Mouse (Mus musculus) cerebellum, adult 2 months (tissue): Measurements from ENCODE around the gene Pik3r2.

ENCODE experiments used
- CTCF ChIP-seq: fragments of 200-500 bp; IDR thresholded peaks from 2 replicates; pipeline ENCODE4 v1.5.1; 2011; ENCODE audit warnings: low read depth, mild to moderate bottlenecking, control low read depth, low read length, moderate library complexity, borderline replicate concordance; ENCODE audit not compliant: insufficient read depth
- POLR2A ChIP-seq: fragments of 200-500 bp; IDR thresholded peaks from 2 replicates; pipeline ENCODE4 v1.6.1; 2011; ENCODE audit warnings: low read length, control low read depth, borderline replicate concordance; ENCODE audit not compliant: insufficient read depth

DNA sequence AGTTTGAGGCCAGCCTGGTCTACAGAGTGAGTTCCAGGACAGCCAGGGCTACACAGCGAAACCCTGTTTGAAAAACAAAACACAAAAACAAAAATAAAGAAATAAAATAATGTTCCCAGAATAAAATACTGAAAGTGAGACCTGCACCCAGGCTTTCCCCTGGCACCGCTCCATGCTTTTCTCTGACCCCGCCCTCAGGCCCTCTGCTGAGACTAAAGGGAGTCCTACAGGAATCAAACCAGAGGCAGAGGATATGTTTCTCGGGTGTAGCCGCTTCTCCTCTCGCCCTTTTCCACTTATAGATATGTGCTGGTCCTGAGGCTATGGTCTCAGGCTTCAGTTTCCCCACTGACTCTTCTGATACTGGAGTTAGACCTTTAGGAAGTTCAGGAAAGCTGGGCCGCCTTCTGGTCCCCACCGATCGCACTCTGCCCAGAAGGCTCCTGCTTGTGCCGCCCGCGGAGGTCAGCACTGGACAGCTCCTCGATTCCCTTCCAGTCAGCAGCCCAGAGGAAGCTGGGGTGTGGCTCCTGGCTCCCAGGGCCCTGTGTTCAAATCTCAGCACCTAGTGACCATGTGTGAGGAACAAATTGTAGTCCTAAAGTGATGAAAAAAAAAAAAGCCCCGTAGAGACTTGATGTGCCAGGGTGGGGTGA is 50.6 kb downstream of the Pik3r2 start:
- TF ChIP-seq CTCF (no peak), POLR2A (no peak)
